Mouse (Mus musculus) olfactory bulb, adult 2 months (tissue): ENCODE measurements around the gene Yipf1. TPM values are rescaled to one million over a fixed set of nuclear protein-coding genes. Genes with fewer than 3 reads are reported as not detected.

Source experiments
- H3K27ac ChIP-seq: fragments of 200-500 bp; 2 replicates; pipeline ENCODE4 v1.5.1; 2012; ENCODE audit warnings: low read depth, low read length; ENCODE audit not compliant: insufficient read depth
- H3K4me1 ChIP-seq: fragments of 200-500 bp; 2 replicates; pipeline ENCODE4 v1.6.1; 2012; ENCODE audit warnings: low read length; ENCODE audit not compliant: control insufficient read depth, insufficient read depth
- H3K4me3 ChIP-seq: fragments of 200-500 bp; 2 replicates; pipeline ENCODE4 v1.5.1; 2012; ENCODE audit warnings: mild to moderate bottlenecking, low read depth, low read length, moderate library complexity; ENCODE audit not compliant: insufficient read depth
- CTCF ChIP-seq: fragments of 200-500 bp; IDR thresholded peaks from 2 replicates; pipeline ENCODE4 v1.5.1; 2012; ENCODE audit warnings: low read depth, mild to moderate bottlenecking, low read length, moderate library complexity; ENCODE audit not compliant: insufficient read depth
- POLR2A ChIP-seq: fragments of 200-500 bp; IDR thresholded peaks from 2 replicates; pipeline ENCODE4 v1.6.1; 2012; ENCODE audit warnings: mild to moderate bottlenecking, low read depth, low read length, moderate library complexity; ENCODE audit not compliant: insufficient read depth
- WGBS: fragments of 180-500 bp; shearing (Covaris S2); methylation state at CpG from one replicate; pipeline ENCODE4 v1.1.7; 2018; 5-methylcytosine and 5-hydroxymethylcytosine counted together
- polyA plus RNA-seq: library from polyadenylated mRNA; stranded (reverse); fragments of >200 nt; gene quantifications from 2 replicates; pipeline ENCODE4 v1.2.4, GENCODE M21; 2012; ENCODE audit warnings: low replicate concordance; ENCODE audit not compliant: missing spikeins, insufficient read depth, insufficient read length

Yipf1 gene
- polyA plus RNA-seq, 1 experiment = not detected

GRCm38 (mm10) chr4:107318646-107319045, 4.5 kb downstream of the Yipf1 start:
- Histone ChIP-seq H3K4me1 (peaks cover 16% of the 10 kb centered on the region), H3K4me3 (no peak overlapping the region), H3K27ac (no peak overlapping the region)
- TF ChIP-seq POLR2A = no peak
- 48% methylated on average over 8 of the region's 8 CpGs for WGBS

- Histone ChIP-seq H3K4me1 (peaks cover 12% of the 10 kb centered on the region; the same call in 1 of the 2 replicates), H3K4me3 (no peak overlapping the region), H3K27ac (no peak overlapping the region)
- TF ChIP-seq CTCF (no peak), POLR2A (no peak)
- WGBS = 86% methylated on average over 2 of the region's 2 CpGs
These were observed 6.9 kb downstream of the Yipf1 start for GRCm38 (mm10) chr4:107321041-107321440.

- TF ChIP-seq POLR2A (no peak), CTCF (no peak)
- 94% methylated on average over 2 of the region's 2 CpGs for WGBS
- Histone ChIP-seq H3K4me1 (peaks cover 9% of the 10 kb centered on the region; the same call in 1 of the 2 replicates), H3K27ac (no peak overlapping the region), H3K4me3 (no peak overlapping the region)
These were observed 8.9 kb downstream of the Yipf1 start for GRCm38 (mm10) chr4:107323113-107323512.

- TF ChIP-seq CTCF (no peak), POLR2A (no peak)
- no peak overlapping the region for H3K4me3 ChIP-seq
- no peaks in the 10 kb centered on the region for H3K4me1 ChIP-seq
- no peak overlapping the region for H3K27ac ChIP-seq
- 95% methylated on average over 8 of the region's 8 CpGs for WGBS
These were observed 14.4 kb downstream of the Yipf1 start for GRCm38 (mm10) chr4:107328530-107328929.

- H3K27ac ChIP-seq = no peak overlapping the region
- TF ChIP-seq POLR2A = no peak
- no peak overlapping the region for H3K4me3 ChIP-seq
- 94% methylated on average over 4 of the region's 4 CpGs for WGBS
- H3K4me1 ChIP-seq = no peaks in the 10 kb centered on the region
These were observed 19.4 kb downstream of the Yipf1 start for GRCm38 (mm10) chr4:107333514-107333913.

- WGBS = 57% methylated on average over 8 of the region's 8 CpGs
- TF ChIP-seq CTCF = no peak
- TF ChIP-seq POLR2A = no peak
- 0 out of 2 replicates have a peak, but pooled peaks cover 2% of the 10 kb centered on the region for H3K4me1 ChIP-seq
- H3K27ac ChIP-seq = no peak overlapping the region
- no peak overlapping the region for H3K4me3 ChIP-seq
These were observed 22.2 kb downstream of the Yipf1 start for GRCm38 (mm10) chr4:107336356-107336755.

- TF ChIP-seq CTCF = no peak
- TF ChIP-seq POLR2A = no peak
- Histone ChIP-seq H3K27ac (no peak overlapping the region), H3K4me1 (0 out of 2 replicates have a peak, but pooled peaks cover 2% of the 10 kb centered on the region), H3K4me3 (no peak overlapping the region)
- 89% methylated on average over 5 of the region's 5 CpGs for WGBS
These were observed 23.3 kb downstream of the Yipf1 start for GRCm38 (mm10) chr4:107337455-107337854.

- 30% methylated on average over 5 of the region's 5 CpGs for WGBS
- Histone ChIP-seq H3K4me3 (no peak overlapping the region), H3K27ac (no peak overlapping the region), H3K4me1 (0 out of 2 replicates have a peak, but pooled peaks cover 6% of the 10 kb centered on the region)
- TF ChIP-seq POLR2A (no peak), CTCF (no peak)
These were observed 27.2 kb downstream of the Yipf1 start for GRCm38 (mm10) chr4:107341354-107341753.

GRCm38 (mm10) chr4:107344612-107345011, 30.4 kb downstream of the Yipf1 start:
- Histone ChIP-seq H3K4me3 (no peak overlapping the region), H3K27ac (no peak overlapping the region), H3K4me1 (peaks cover 13% of the 10 kb centered on the region)
- TF ChIP-seq CTCF (no peak), POLR2A (no peak)
- 56% methylated on average over 7 of the region's 7 CpGs for WGBS

- no peak for TF ChIP-seq CTCF
- TF ChIP-seq POLR2A = no peak
- H3K4me3 ChIP-seq = no peak overlapping the region
- H3K27ac ChIP-seq = no peak overlapping the region
- 89% methylated on average over 6 of the region's 6 CpGs for WGBS
- peaks cover 11% of the 10 kb centered on the region for H3K4me1 ChIP-seq
These were observed 33.1 kb downstream of the Yipf1 start for GRCm38 (mm10) chr4:107347221-107347620.
